Mouse (Mus musculus) heart, postnatal 10 days (tissue): ENCODE data around the gene Lsm10. TPM values are rescaled to one million over a fixed set of nuclear protein-coding genes. Genes with fewer than 3 reads are reported as not detected.

Experiments used
- total RNA-seq, 2 experiments: library from RNA; stranded (reverse); gene quantifications; 2 replicates each; pipeline ENCODE4 v1.2.3; 2021

Lsm10 gene
- total RNA-seq, 2 experiments from 2014 or later = 11.0 to 14.3 TPM

Other genes with a start within 250 kb of the Lsm10 start
- gene Csf3r, start 72.1 kb upstream of the Lsm10 start, total RNA-seq = under 1 TPM; 0.47 to 0.77 TPM
- 10 to 100 TPM; 64.2 to 64.3 TPM for gene Mrps15, start 49.7 kb upstream of the Lsm10 start, total RNA-seq
- gene Oscp1, start 38.1 kb upstream of the Lsm10 start, total RNA-seq = 1 to 10 TPM; 3.5 to 4.1 TPM
- 10 to 100 TPM; 22.8 to 32.7 TPM for gene Stk40, start 7.3 kb downstream of the Lsm10 start, total RNA-seq
- 10 to 100 TPM; 36.3 to 37.0 TPM for gene Eva1b, start 51.1 kb downstream of the Lsm10 start, total RNA-seq
- 1 to 10 TPM; 2.1 to 2.7 TPM for gene Sh3d21, start 66.9 kb downstream of the Lsm10 start, total RNA-seq
- 100 to 1,000 TPM; 160 to 172 TPM for gene Thrap3, start 106.1 kb downstream of the Lsm10 start, total RNA-seq
- 100 to 1,000 TPM; 214 to 239 TPM for gene Map7d1, start 159.7 kb downstream of the Lsm10 start, total RNA-seq
- 10 to 100 TPM; 50.8 to 54.0 TPM for gene Trappc3, start 165.7 kb downstream of the Lsm10 start, total RNA-seq
- 1 to 10 TPM; 1.8 to 2.1 TPM for gene Col8a2, start 190.2 kb downstream of the Lsm10 start, total RNA-seq
- gene Adprhl2, start 225.1 kb downstream of the Lsm10 start, total RNA-seq = 10 to 100 TPM; 17.0 to 18.9 TPM
- gene Tekt2, start 229.1 kb downstream of the Lsm10 start, total RNA-seq = under 1 TPM; 0.69 to 0.74 TPM